8 mouse cellular contexts compared by ENCODE assay signal in genomic region chr2:130176820-130177219, GRCm38 (mm10). TPM values are rescaled to one million over a fixed set of nuclear protein-coding genes. Genes with fewer than 3 reads are reported as not detected.
DNase-seq lines count a peak whose midpoint lies in the region; ATAC-seq lines count a peak whose summit lies in the region.

No protein-coding gene starts in this region.

- H3K27ac ChIP-seq in heart, embryonic 10.5 days = no peak overlapping the region
- H3K27ac ChIP-seq in embryonic facial prominence, embryonic 11.5 days (replicated peaks; ENCODE audit: low read depth, low read length) = no peak overlapping the region
- H3K27ac ChIP-seq in hindbrain, embryonic 15.5 days (replicated peaks) = no peak overlapping the region
- H3K27ac ChIP-seq in midbrain, embryonic 12.5 days (replicated peaks) = no peak overlapping the region

- no peak for ATAC-seq in embryonic facial prominence, embryonic 11.5 days (replicated peaks; ENCODE audit: insufficient number of reproducible peaks, low FRiP score, low TSS enrichment, low read depth)
- ATAC-seq in hindbrain, embryonic 15.5 days (ENCODE audit: low FRiP score, low read depth) = no peak
- ATAC-seq in midbrain, embryonic 12.5 days (ENCODE audit: low FRiP score, low read depth) = no peak
- no peak for ATAC-seq in activated CD4-positive, CD25-positive, alpha-beta regulatory T cell, adult 4 months

- no peaks in the 10 kb centered on the region for H3K27me3 ChIP-seq in heart, embryonic 10.5 days (ENCODE audit: insufficient read depth, poor library complexity, severe bottlenecking)
- no peaks in the 10 kb centered on the region for H3K27me3 ChIP-seq in embryonic facial prominence, embryonic 11.5 days (ENCODE audit: control insufficient read depth, insufficient read depth, low read length)
- H3K27me3 ChIP-seq in hindbrain, embryonic 15.5 days = no peaks in the 10 kb centered on the region
- H3K27me3 ChIP-seq in midbrain, embryonic 12.5 days = no peaks in the 10 kb centered on the region

- no peak for DNase-seq in heart, embryonic 10.5 days (ENCODE audit: low spot score)
- DNase-seq in heart, postnatal 4 days = no peak
- no peak for DNase-seq in embryonic facial prominence, embryonic 11.5 days (ENCODE audit: low spot score)
- DNase-seq in adrenal gland, postnatal 4 days (ENCODE audit: low spot score in 2 of 2) = no peak
- DNase-seq in yolk sac, embryonic 10.5 days (ENCODE audit: low spot score) = no peak

- peaks cover 21% of the 10 kb centered on the region for H3K4me1 ChIP-seq in heart, embryonic 10.5 days
- H3K4me1 ChIP-seq in embryonic facial prominence, embryonic 11.5 days (ENCODE audit: control insufficient read depth, insufficient read depth, low read length) = peaks cover 2% of the 10 kb centered on the region; the same call in 1 of the 2 replicates
- peaks cover 28% of the 10 kb centered on the region for H3K4me1 ChIP-seq in hindbrain, embryonic 15.5 days (replicated peaks)
- peaks cover 19% of the 10 kb centered on the region for H3K4me1 ChIP-seq in midbrain, embryonic 12.5 days

- peaks cover 53% of the 10 kb centered on the region for H3K36me3 ChIP-seq in heart, embryonic 10.5 days
- peaks cover 14% of the 10 kb centered on the region for H3K36me3 ChIP-seq in embryonic facial prominence, embryonic 11.5 days (replicated peaks; ENCODE audit: control insufficient read depth, insufficient read depth, low read depth, low read length)
- H3K36me3 ChIP-seq in hindbrain, embryonic 15.5 days = peaks cover 39% of the 10 kb centered on the region
- H3K36me3 ChIP-seq in midbrain, embryonic 12.5 days = peaks cover 52% of the 10 kb centered on the region

- H3K4me2 ChIP-seq in embryonic facial prominence, embryonic 11.5 days (ENCODE audit: low read depth, low read length) = peak overlapping the region; percentile 49; the same call in 1 of the 2 replicates
- H3K4me2 ChIP-seq in hindbrain, embryonic 15.5 days = peak overlapping the region; percentile 92
- H3K4me2 ChIP-seq in midbrain, embryonic 12.5 days (replicated peaks) = peak overlapping the region; percentile 80

- H3K9me3 ChIP-seq in heart, embryonic 10.5 days = no peaks in the 10 kb centered on the region
- H3K9me3 ChIP-seq in embryonic facial prominence, embryonic 11.5 days (replicated peaks; ENCODE audit: control insufficient read depth, low read length) = no peaks in the 10 kb centered on the region
- no peaks in the 10 kb centered on the region for H3K9me3 ChIP-seq in hindbrain, embryonic 15.5 days
- no peaks in the 10 kb centered on the region for H3K9me3 ChIP-seq in midbrain, embryonic 12.5 days

- peak overlapping the region; percentile 99; the same call in 1 of the 2 replicates for H3K4me3 ChIP-seq in heart, embryonic 10.5 days
- H3K4me3 ChIP-seq in embryonic facial prominence, embryonic 11.5 days (ENCODE audit: low read depth, low read length) = peak overlapping the region; percentile 99; the same call in 1 of the 2 replicates
- H3K4me3 ChIP-seq in hindbrain, embryonic 15.5 days = no peak overlapping the region
- H3K4me3 ChIP-seq in midbrain, embryonic 12.5 days = peak overlapping the region; percentile 100; the same call in 1 of the 2 replicates

- WGBS in heart, embryonic 10.5 days = 81% methylated on average over 8 of the region's 8 CpGs
- WGBS in embryonic facial prominence, embryonic 11.5 days = 81% methylated on average over 8 of the region's 8 CpGs
- WGBS in hindbrain, embryonic 15.5 days = 82% methylated on average over 8 of the region's 8 CpGs
- WGBS in midbrain, embryonic 12.5 days = 79% methylated on average over 8 of the region's 8 CpGs

- peak overlapping the region; percentile 100 for H3K9ac ChIP-seq in embryonic facial prominence, embryonic 11.5 days (replicated peaks; ENCODE audit: low read length)
- no peak overlapping the region for H3K9ac ChIP-seq in hindbrain, embryonic 15.5 days
- peak overlapping the region; percentile 100; the same call in 1 of the 2 replicates for H3K9ac ChIP-seq in midbrain, embryonic 12.5 days (replicated peaks)

RNA-seq across cellular contexts. Expression of gene Snrpb, which starts 2.4 kb away (rescaled TPM):
- polyA plus RNA-seq in heart, embryonic 10.5 days (2016; fragmentation: Nextera tagmentation; extraction: Ambion mirVana) = 589 and 704 TPM in 2 replicates
- total RNA-seq in heart, postnatal 4 days (2021) = 100 to 1,000 TPM; 221 to 229 TPM
- polyA plus RNA-seq in embryonic facial prominence, embryonic 11.5 days (2014; fragmentation: Nextera tagmentation; extraction: Ambion mirVana) = 756 and 782 TPM in 2 replicates
- 326 and 337 TPM in 2 replicates for polyA plus RNA-seq in hindbrain, embryonic 15.5 days (2015; fragmentation: Nextera tagmentation; extraction: Ambion mirVana)
- polyA plus RNA-seq in midbrain, embryonic 12.5 days (2016; fragmentation: Nextera tagmentation; extraction: Ambion mirVana) = 547 and 600 TPM in 2 replicates
- 100 to 1,000 TPM; 354 to 438 TPM for polyA plus RNA-seq in activated CD4-positive, CD25-positive, alpha-beta regulatory T cell, adult 4 months (2017; shearing (Covaris generic))
- total RNA-seq in adrenal gland, postnatal 4 days (2021) = 100 to 1,000 TPM; 231 to 233 TPM

RNA-seq across cellular contexts. Expression of gene Tmc2, which starts 18.2 kb away (rescaled TPM):
- polyA plus RNA-seq in heart, embryonic 10.5 days (2016; fragmentation: Nextera tagmentation; extraction: Ambion mirVana) = not detected in 2 replicates
- total RNA-seq in heart, postnatal 4 days (2021) = not detected
- not detected in 2 replicates for polyA plus RNA-seq in embryonic facial prominence, embryonic 11.5 days (2014; fragmentation: Nextera tagmentation; extraction: Ambion mirVana)
- polyA plus RNA-seq in hindbrain, embryonic 15.5 days (2015; fragmentation: Nextera tagmentation; extraction: Ambion mirVana) = not detected in 2 replicates
- polyA plus RNA-seq in midbrain, embryonic 12.5 days (2016; fragmentation: Nextera tagmentation; extraction: Ambion mirVana) = not detected in 2 replicates
- under 1 TPM in 1 of 2 experiments, not detected in 1; 0.12 TPM for polyA plus RNA-seq in activated CD4-positive, CD25-positive, alpha-beta regulatory T cell, adult 4 months (2017; shearing (Covaris generic))
- not detected for total RNA-seq in adrenal gland, postnatal 4 days (2021)
